Mouse (Mus musculus) liver, embryonic 14.5 days (tissue): ENCODE data around the gene Slc9a1.

ENCODE experiments used
- CTCF ChIP-seq: IDR thresholded peaks from 2 replicates; pipeline ENCODE4 v1.5.1; 2016; ENCODE audit warnings: antibody characterized with exemption, low read depth, control low read depth
- EP300 ChIP-seq: IDR thresholded peaks from 2 replicates; pipeline ENCODE4 v1.6.1; 2016; ENCODE audit warnings: antibody characterized with exemption, low read depth

DNA sequence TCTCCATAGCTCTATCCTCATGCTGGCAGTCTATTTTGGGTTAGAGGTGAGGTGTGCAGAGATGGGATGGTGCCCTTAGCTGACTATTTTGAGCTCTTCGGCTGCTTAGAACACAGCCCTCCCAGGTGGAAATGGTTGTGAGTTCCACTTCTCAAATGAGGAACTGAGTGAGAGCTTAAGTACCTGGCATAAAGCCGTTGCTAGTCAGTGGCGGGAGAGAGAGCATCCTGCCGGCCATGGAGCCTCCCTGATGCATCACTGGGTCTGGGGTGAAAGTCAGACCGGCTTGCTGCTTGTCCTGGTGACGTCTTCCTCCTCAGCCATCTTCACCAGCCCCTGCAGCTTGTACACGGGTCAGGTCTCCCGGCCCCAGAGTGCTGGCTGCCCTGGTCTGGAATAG is 28.5 kb downstream of the Slc9a1 start:
- TF ChIP-seq CTCF (no peak), EP300 (no peak)
